Mouse (Mus musculus) cerebellum, postnatal 4 days (tissue): ENCODE results near the gene Gm28372.
"Not testable (repeated sequence)": the region's sequence is repeated elsewhere in the genome, so short reads cannot be mapped to it uniquely, and the experiment has no call there.

Source experiments
- DNase-seq, 2 experiments: peaks; one replicate each; pipeline ENCODE4 v3.0.0; 2022; ENCODE audit warnings: low spot score in 2 of 2, mixed read lengths in 1 of 2

Gm28372 gene

DNA sequence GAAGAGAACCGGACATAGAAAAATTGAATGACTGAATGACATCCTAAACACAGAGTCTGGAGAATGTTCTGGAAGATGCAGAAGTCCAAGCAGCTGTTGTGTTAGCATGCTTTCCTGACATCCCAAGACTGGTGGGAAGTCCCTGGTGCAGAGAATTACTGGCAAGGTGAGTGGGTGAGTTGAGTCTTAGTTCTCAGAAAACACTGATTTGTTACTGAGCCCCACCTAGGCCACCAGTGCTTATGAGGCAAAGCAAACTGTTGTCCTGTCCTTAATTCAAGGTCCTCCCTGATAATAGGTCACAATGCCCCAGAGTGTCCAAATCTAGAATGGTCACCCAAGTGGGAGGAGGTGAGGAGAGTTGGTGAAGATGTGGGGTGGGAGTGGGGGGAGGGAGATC lies at the start of gene Gm28372, which contains the start of gene 1700020A23Rik:
TSS of gene Gm28372 (plus strand) at position 301 of the 400 bp plus-strand sequence.
TSS of gene 1700020A23Rik (plus strand) at position 321 of the 400 bp plus-strand sequence.
- no peak for DNase-seq

DNA sequence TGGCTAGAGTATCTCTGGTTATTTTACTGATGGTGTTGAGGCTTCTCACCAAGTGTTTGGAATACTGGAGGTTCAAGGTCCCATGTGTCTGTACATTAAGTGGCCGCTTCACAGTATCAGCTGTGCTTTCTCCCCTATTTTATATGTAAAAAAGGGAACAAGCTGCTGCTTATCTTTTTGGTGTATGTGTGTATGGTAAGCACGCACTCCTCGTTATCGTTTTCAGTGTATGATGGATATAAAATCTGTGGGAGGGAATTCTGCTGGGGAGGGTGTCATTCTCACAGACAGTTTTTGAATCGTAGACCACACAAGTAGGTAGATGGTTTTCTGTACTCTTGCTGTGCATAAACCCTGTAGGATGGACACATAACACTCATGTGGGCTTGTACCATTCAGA lies 47.5 kb upstream of the Gm28372 start:
- no peak for DNase-seq

DNA sequence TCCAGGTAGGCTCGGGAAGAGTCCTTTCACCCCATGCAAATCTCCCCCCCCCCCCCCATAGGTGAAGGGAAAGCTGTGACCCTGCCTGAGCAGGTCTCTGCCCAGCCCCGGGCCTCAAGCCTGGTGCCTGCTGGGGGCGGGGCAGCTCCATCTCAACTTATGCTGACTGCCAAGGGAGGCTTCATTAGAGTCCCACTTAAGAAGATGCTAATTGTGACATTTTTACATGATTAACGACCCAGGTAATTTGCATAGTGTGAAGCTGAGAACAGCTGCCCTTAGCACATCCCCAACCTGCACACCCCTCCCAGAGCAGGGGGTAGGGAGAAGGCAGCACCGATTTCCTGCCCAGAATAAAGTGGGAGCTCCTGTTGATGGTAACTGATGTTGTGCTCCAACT lies 46.2 kb upstream of the Gm28372 start:
- DNase-seq, result no peak

DNA sequence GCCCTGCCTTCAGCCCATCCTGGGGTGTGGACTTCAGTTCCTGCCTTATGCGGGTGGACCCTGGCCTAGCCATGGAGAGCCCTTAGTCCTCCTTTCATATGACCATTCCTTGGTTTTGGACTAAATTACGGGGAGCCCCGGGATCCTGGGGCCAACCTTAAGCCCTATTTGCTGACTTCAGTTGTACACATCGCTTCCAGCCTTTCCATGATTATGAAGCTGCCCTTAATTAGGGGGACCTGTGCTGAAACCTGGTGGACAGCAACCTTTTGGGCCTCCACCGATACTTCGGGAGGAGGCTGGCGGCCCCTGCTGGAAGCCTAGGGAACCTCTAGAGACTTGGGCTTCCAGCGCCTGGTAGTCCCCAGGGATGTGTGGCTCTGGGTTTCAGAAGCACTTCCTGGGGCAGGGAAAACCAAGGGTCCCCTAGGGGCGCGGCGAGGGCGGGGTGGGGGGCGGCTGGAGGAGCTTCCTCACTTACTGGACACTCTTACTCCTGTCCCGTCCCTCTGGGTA lies 42.5 kb upstream of the Gm28372 start:
- peak in 1 of 2 experiments; percentile 40 for DNase-seq

DNA sequence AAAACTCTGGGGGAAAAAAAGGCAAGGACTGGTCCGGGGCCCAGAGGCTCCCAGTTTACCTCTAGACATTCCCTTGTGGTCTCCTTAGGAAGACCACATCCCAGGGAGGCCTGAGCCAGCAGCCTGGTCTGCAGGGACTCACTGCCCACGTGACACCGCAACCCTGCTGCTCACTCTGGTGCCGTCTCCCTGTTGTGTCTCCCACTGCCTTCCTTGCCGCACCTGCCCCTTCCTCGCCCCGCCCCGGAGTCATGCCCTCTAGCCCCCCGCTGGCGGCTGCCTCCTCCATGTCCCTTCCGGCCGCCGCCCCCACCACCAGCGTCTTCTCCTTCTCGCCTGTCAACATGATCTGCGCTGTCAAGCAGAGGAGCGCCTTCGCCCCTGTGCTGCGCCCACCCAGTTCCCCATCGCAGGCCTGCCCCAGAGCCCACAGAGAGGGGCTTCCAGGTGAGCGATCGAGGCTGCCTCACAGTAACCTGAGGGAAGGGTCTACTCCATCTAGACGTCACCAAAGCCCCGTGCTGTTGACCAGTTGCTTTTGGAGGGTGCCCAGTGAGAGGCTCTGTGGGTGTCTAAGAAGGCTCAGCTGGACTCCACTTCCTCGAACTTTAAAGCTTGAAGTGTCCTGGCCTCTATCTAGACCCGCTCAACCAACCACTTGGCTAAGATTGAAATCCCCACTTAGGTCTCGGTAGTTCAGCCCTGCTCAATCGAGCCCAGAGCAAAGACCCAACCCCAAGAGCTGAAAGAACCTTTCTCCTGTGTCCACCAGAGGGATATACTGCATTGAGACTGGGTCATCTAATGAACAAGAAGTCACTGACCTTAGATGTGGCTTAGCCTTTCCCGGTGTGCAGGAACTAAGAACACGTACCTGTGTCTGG lies 39.6 kb upstream of the Gm28372 start:
- DNase-seq, result no peak

DNA sequence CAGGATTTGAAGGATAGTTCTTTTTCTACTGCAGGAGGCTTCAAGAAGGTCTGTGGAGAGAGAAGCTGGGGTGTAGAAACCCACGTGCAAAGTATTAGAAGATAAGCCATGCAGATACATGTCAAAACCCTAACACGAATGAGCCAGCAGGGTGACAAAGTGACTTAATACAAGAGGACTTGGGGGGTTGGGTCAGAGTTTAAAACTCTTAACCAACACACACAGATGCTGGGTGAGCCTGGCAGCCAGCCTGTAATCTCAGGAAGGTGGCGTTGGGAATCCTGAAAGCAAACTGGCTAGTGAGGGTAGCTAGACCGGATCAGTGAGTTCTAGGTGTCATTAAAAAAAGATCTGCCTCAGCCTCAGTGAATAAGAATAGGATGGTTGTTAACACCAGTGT lies 37.7 kb upstream of the Gm28372 start:
- no peak for DNase-seq

DNA sequence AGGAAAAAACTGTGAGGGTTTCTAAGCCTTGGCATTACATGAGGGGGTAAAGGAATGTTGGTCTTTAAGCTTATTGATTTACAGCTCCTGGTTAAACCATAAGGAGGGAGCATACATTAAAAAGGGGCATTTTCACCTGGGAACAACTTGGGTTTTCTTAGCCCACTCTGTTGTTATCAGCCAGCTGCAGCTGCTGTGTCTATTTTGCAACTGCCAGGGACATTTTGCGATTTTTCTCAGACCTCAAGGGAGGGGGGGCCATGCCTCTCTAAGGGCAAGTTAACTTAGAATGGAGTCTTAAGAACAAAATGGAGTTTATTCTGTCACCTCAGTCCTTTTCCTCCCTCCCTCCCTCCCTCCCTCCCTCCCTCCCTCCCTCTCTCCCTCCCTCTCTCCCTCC lies 32.0 kb upstream of the Gm28372 start:
- not testable (repeated sequence) for DNase-seq

DNA sequence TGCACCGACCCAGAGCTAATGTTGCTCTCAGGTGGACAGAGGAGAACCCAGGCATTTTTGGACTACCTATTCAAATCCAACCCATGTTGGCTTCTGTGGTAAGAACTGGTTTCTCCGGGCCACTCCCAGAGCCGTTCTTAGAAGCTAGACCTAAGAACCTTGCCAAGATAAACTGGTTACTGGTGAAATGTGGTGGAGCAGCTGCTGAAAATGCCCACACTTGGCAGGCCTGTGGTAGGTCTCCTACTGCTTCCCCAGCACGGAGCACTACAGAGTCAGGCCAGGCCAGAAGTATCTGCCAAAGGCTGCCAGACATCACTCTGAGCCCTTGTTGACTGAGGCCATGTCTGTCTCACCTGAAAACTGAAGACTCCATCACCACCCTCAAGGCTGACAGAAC lies 30.1 kb upstream of the Gm28372 start:
- no peak for DNase-seq

DNA sequence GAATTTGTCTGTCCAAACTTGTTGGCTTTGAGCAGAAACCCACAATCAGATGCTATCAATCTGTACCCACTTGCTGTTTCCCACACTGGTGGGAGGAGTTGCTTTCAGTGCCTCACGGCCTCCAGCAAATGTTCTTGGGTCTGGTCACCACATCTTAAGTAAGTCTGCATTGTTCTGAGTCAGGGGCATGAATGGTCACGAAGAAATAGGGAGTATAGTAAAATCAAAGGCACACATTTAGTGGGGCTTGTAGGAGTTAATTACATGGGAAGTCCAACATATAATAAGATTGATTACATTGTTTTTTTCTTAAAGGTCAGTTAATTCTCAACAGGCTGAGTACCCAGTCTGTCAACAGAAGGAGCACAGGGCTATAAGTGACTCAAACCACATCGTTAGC lies 21.8 kb upstream of the Gm28372 start:
- DNase-seq, result no peak

DNA sequence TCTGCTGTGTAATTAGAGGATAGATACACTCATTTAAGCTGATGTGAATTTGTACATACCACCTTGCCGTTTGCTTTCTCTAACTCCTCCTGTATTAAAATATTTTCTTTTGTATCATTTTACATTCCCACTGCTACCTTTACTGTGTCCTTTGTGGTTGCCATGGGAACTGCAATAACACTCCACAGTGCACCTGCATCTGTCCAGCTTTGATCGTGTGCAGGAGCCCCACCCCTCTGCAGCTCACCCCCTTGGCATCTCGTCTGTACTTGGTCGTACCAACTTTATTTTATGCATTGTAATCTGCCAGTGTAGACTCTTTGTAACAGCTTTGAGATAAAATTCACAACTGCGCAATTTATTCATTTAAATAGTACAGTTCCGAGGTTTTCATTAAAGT lies 21.1 kb upstream of the Gm28372 start:
- DNase-seq, result no peak

DNA sequence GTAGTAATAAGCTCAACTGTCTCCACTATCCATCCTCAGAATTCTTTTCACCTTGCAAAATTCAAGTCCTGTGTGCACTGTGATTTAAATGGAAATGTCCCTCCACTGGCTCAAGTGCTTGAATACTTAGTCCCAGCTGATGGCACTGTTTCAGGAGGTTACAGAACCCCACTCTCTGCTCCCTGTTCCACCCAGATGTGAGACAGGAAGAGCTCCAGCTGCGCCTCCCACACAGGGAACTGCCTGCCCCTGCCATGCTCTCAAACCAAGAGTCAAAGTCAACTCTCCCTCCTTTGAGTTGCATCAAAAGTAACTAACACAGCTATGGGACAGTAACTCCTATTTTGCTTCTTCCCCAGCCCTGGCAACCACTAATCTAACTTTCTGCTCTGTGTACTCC lies 18.8 kb upstream of the Gm28372 start:
- no peak for DNase-seq

DNA sequence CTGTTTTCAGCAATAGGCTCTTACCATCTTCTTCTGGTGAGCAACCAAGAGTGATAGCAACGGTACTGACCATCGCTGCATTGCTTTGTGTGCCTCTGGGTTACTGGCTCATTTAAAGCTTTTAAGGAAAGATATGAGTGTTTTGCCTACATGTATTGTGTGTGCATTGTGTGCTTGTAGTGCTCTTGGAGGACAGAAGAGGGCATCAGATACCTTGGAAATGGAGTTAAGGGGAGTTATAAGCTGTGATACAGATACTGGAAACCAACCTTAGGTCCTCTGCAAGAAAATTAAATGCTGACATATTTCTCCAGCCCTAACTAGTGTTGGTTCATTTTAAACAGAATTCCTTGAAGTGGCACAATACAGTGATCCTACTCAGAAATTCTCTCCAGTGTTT lies 16.2 kb upstream of the Gm28372 start:
- no peak for DNase-seq

DNA sequence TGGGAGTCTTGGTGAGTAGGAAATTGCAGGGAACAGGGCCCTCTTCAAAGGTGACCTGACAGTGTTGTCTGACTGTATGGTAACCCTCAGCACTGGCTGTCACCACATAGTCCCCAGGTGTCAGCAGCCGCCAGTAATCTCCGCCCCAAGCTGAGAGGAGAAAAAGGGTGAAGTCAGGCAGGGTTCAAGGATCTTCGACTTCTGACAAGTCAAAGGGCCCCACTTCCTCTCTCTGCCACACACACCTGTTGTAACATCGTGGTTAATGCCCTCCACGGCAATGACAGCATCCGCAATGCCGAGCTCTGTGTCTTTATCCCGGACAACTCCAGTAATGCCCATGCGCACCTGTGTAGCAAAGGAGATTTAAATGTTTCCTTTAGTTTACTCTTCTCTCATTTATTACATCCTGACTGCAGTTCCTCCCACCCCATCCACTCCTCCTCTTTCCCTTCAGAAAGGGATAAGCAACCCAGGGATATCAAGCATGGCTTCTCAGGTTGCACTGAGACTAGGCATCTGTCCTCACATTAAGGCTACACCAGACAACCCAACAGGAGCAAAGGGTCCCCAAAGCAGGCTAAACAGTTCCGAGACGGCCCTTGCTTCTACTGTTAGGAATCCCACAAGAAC lies 13.9 kb upstream of the Gm28372 start:
- DNase-seq, result no peak

DNA sequence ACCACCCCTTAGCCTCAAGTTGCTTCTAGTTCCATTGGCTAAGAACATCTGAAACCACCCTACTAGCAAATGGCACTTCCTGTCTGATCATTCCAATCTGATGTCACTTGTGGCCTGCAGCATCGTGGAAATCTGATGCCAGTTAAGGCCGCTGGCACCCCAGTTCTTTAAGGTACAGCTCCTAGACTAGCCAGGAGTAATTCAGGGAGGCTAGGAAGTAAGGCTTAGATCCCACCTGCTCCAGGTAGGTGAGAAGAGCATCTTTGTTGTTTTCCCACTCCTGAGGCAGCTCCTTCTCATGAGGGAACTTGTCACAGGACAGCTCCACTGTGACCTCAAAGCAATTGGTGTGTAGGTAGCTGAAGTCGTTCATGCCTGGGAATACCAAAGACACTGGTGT lies 12.2 kb upstream of the Gm28372 start:
- no peak for DNase-seq

DNA sequence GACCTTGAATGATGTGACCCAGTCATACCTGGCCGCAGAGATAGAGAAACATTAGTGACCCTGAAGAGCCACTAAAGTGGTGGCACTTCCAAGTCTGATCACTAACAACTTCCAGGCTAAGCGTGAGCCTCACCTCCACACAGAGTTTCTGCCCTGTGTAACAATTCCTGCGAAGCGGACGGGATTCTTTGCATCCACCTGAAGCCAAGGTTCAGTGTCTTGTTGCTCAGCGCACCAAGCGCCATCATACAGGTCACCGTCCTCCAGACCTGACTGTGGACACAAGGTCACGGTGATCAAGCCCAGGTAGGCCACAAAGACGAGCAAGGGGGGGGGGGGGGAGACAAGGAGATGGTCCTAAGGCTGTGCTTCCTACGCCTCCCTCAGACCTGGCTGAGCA lies 9.3 kb upstream of the Gm28372 start:
- DNase-seq, result no peak

DNA sequence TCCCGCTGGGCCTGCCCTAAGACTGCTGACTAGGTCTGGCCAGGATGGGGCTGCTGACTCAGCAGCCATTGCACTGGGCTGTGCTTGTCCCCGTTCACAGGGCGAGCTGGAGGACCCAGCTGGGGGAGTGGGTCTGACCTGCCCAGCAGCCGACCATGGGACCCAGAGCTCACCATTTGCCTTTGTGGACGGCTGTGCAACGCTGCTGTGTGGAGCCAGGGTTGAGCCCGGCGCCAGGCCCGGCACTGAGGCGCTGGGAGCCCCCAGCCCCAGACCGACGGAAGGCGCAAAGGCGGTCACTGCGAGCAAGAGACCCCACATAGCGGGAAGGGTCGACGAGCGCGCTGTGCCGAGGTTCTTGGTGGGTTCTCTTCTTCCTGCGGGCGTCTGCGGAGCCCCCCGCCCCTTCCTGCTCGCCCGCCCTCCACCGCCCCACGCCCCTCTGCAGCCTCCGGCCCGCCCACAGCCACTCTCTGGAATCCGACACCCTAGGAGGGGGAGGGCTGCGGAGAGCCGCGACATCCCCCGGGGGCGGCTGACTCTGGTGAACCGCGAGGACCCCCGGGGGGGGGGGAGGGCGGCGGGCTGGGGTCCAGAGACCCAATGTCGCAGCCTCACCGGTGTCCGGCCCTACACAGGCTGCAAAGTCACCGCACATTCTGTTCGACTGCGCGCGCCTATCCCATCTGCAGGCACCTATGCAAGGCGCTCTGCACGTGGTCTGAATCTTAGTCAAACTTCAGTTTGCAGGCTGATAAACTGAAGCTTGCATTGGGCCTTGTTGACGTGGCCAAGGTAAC lies 7.7 kb upstream of the Gm28372 start, which contains the start of gene Cpxm1:
TSS of gene Cpxm1 (minus strand) at position 389 of the 800 bp plus-strand sequence.
- peak in 1 of 2 experiments; percentile 24 for DNase-seq

DNA sequence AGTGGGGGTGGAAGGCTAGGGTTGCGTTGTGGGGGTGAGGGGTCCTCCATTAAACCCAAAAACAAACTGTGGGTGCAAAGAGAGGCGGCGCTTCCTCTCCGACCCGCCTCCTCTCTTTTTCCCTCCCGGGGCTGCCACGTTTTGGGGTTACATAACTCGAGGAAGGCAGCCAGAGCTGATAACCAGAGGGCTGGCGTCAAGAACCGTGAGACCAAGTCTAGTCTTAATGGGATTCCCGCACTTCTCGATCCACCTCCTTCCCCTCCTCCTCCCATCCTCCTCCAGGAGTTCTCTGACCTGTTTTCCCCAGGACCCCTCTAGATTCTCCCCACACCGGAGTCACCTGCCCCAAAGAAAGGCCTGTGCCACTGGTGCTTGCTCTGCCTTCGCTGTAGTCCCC lies 6.9 kb upstream of the Gm28372 start:
- no peak for DNase-seq

DNA sequence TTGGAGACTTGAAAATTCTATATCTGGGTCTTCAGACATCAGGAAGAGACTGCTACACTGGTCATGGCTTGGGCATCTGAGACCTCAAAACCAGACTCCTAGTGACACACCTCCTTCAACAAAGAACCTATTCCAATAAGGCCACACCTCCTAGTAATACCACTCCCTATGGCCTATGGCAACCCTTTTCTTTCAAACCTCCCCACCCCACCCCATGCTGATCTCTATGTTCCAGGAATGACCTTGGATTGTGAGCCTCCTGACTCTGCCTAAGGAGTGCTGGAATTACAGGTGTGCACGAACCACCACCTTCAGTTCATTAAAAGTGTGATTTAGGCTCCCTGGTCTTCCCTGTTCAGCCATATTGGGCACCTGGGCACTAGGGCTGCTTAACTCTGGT lies 5.0 kb upstream of the Gm28372 start:
- no peak for DNase-seq

DNA sequence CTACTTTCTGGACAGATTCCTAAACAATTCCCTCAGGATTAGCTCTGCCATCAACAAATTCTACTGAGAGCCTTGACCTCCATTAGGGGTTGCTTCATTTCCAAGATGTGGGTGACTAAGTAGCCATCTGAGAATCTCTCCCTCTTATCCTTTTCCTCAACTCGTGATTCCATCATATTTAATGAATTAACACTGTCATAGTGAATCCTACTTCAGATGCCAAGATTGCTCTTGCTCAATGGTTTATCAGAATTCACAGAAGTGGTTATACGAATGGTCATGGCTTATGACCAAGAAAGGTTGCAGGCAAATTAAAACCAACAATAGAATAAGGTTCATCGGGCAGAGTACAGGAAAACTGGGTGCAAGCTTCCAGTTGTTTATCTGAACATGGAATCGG lies 3.1 kb upstream of the Gm28372 start:
- no peak for DNase-seq

DNA sequence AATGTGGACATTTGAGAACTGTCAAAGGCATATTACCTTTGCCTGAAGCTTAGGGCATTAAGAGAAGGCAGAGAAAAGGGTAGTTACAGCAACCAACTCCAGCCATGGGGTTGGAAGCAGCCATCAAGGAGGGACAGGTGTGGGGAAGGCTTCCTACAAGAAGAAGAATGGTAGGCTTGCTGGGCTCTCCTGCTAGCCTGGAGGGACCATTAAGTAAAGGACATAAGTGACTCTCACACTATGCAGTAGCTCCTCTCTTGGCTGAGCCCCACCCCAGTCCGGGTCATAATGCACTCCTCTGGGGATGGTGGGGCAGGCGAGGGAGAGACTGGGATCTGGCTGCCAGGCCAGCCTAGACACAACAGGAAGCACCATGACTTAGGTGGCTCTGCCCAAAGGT lies 1.1 kb downstream of the Gm28372 start, which contains the start of gene Tmem239:
TSS of gene Tmem239 (plus strand) at position 301 of the 400 bp plus-strand sequence.
- no peak for DNase-seq

DNA sequence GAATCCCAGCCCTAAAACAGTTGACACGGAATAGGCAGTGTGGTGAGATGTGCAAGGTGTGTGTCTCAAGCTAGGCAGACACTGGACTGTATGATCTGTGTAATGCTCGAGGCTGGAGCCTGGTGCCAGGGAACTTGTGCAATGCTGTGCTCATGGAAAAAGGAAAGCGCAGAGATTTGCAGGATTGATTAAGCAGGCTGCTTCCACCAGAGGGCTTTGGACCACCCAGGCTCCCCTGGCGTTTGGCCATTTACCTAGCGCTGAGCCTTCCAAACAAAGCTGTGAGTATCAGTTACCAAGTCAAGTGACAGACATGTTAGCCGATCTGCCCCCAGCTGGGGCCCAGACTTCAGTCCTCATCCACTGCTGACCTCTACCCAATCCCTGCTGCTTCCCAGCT lies 3.2 kb downstream of the Gm28372 start:
- DNase-seq, result peak in 1 of 2 experiments; percentile 37
